Mouse (Mus musculus): ENCODE measurements around the gene Slc9c1. TPM values are rescaled to one million over a fixed set of nuclear protein-coding genes. Genes with fewer than 3 reads are reported as not detected.

Slc9c1 gene
- polyA plus RNA-seq, 1 experiment from 2014 or later = not detected

GRCm38 (mm10) chr16:45582512-45582911, 47.4 kb downstream of the Slc9c1 start:
- no peak for ATAC-seq (ENCODE audit: low FRiP score)
- no peak overlapping the region for H3K9ac ChIP-seq (replicated peaks)
- H3K36me3 ChIP-seq = no peaks in the 10 kb centered on the region
- no peak overlapping the region for H3K27ac ChIP-seq (replicated peaks)
- H3K4me2 ChIP-seq = no peak overlapping the region
- 36% methylated on average over 2 of the region's 2 CpGs for WGBS
- no peaks in the 10 kb centered on the region for H3K9me3 ChIP-seq (replicated peaks)
- H3K4me3 ChIP-seq (replicated peaks) = no peak overlapping the region
- H3K4me1 ChIP-seq = no peaks in the 10 kb centered on the region
- H3K27me3 ChIP-seq (replicated peaks) = no peaks in the 10 kb centered on the region

- Histone ChIP-seq H3K27me3 (replicated peaks) (no peaks in the 10 kb centered on the region), H3K27ac (replicated peaks) (no peak overlapping the region), H3K4me3 (replicated peaks) (no peak overlapping the region), H3K4me2 (no peak overlapping the region), H3K9me3 (replicated peaks) (no peaks in the 10 kb centered on the region), H3K9ac (replicated peaks) (no peak overlapping the region), H3K4me1 (no peaks in the 10 kb centered on the region), H3K36me3 (no peaks in the 10 kb centered on the region)
- no peak; the same call in 1 of the 2 replicates for ATAC-seq (ENCODE audit: low FRiP score)
- 37% methylated on average over 1 of the region's 1 CpGs for WGBS
Observed at GRCm38 (mm10) chr16:45593656-45594055, 58.5 kb downstream of the Slc9c1 start.

GRCm38 (mm10) chr16:45595494-45595893, 60.4 kb downstream of the Slc9c1 start:
- Histone ChIP-seq H3K27ac (replicated peaks) (no peak overlapping the region), H3K9ac (replicated peaks) (no peak overlapping the region), H3K36me3 (no peaks in the 10 kb centered on the region), H3K4me3 (replicated peaks) (no peak overlapping the region), H3K4me1 (no peaks in the 10 kb centered on the region), H3K4me2 (no peak overlapping the region), H3K9me3 (replicated peaks) (no peaks in the 10 kb centered on the region), H3K27me3 (replicated peaks) (no peaks in the 10 kb centered on the region)
- no peak for ATAC-seq (ENCODE audit: low FRiP score)

- Histone ChIP-seq H3K4me3 (replicated peaks) (no peak overlapping the region), H3K9me3 (replicated peaks) (no peaks in the 10 kb centered on the region), H3K4me2 (no peak overlapping the region), H3K36me3 (no peaks in the 10 kb centered on the region), H3K4me1 (no peaks in the 10 kb centered on the region), H3K9ac (replicated peaks) (no peak overlapping the region), H3K27me3 (replicated peaks) (no peaks in the 10 kb centered on the region), H3K27ac (replicated peaks) (no peak overlapping the region)
- peak; percentile 73; the same call in 1 of the 2 replicates for ATAC-seq (ENCODE audit: low FRiP score)
- 55% methylated on average over 4 of the region's 4 CpGs for WGBS
Observed at GRCm38 (mm10) chr16:45608481-45608954, 73.4 kb downstream of the Slc9c1 start.

GRCm38 (mm10) chr16:45609300-45609699, 74.2 kb downstream of the Slc9c1 start:
- Histone ChIP-seq H3K27me3 (replicated peaks) (no peaks in the 10 kb centered on the region), H3K36me3 (no peaks in the 10 kb centered on the region), H3K9me3 (replicated peaks) (no peaks in the 10 kb centered on the region), H3K4me1 (no peaks in the 10 kb centered on the region), H3K9ac (replicated peaks) (no peak overlapping the region), H3K27ac (replicated peaks) (no peak overlapping the region), H3K4me3 (replicated peaks) (no peak overlapping the region), H3K4me2 (no peak overlapping the region)
- ATAC-seq (ENCODE audit: low FRiP score) = no peak
- WGBS = 75% methylated on average over 3 of the region's 3 CpGs

GRCm38 (mm10) chr16:45610267-45610666, 75.2 kb downstream of the Slc9c1 start, which contains the start of gene Gcsam:
TSS of gene Gcsam (plus strand) at chr16:45610380.
- H3K27me3 ChIP-seq (replicated peaks) = no peaks in the 10 kb centered on the region
- no peaks in the 10 kb centered on the region for H3K4me1 ChIP-seq
- no peaks in the 10 kb centered on the region for H3K36me3 ChIP-seq
- 79% methylated on average over 4 of the region's 4 CpGs for WGBS
- no peak within 1 kb of the TSS for H3K27ac ChIP-seq (replicated peaks)
- H3K9ac ChIP-seq (replicated peaks) = no peak within 1 kb of the TSS
- ATAC-seq (ENCODE audit: low FRiP score) = no peak
- H3K4me3 ChIP-seq (replicated peaks) = no peak within 1 kb of the TSS
- H3K9me3 ChIP-seq (replicated peaks) = no peaks in the 10 kb centered on the region
- H3K4me2 ChIP-seq = no peak within 1 kb of the TSS

GRCm38 (mm10) chr16:45613247-45613646, 78.1 kb downstream of the Slc9c1 start:
- Histone ChIP-seq H3K4me2 (no peak overlapping the region), H3K27me3 (replicated peaks) (no peaks in the 10 kb centered on the region), H3K9me3 (replicated peaks) (no peaks in the 10 kb centered on the region), H3K4me1 (no peaks in the 10 kb centered on the region), H3K36me3 (no peaks in the 10 kb centered on the region), H3K4me3 (replicated peaks) (no peak overlapping the region), H3K27ac (replicated peaks) (no peak overlapping the region), H3K9ac (replicated peaks) (no peak overlapping the region)
- 83% methylated on average over 2 of the region's 2 CpGs for WGBS
- no peak for ATAC-seq (ENCODE audit: low FRiP score)

- no peak overlapping the region for H3K4me3 ChIP-seq (replicated peaks)
- no peaks in the 10 kb centered on the region for H3K27me3 ChIP-seq (replicated peaks)
- WGBS = 86% methylated on average over 1 of the region's 1 CpGs
- no peak overlapping the region for H3K27ac ChIP-seq (replicated peaks)
- H3K9ac ChIP-seq (replicated peaks) = no peak overlapping the region
- no peaks in the 10 kb centered on the region for H3K9me3 ChIP-seq (replicated peaks)
- H3K36me3 ChIP-seq = no peaks in the 10 kb centered on the region
- no peak overlapping the region for H3K4me2 ChIP-seq
- no peaks in the 10 kb centered on the region for H3K4me1 ChIP-seq
- no peak for ATAC-seq (ENCODE audit: low FRiP score)
Observed at GRCm38 (mm10) chr16:45615944-45616343, 80.8 kb downstream of the Slc9c1 start.

- no peak overlapping the region for H3K4me2 ChIP-seq
- no peak overlapping the region for H3K9ac ChIP-seq (replicated peaks)
- no peaks in the 10 kb centered on the region for H3K27me3 ChIP-seq (replicated peaks)
- no peak for ATAC-seq (ENCODE audit: low FRiP score)
- H3K27ac ChIP-seq (replicated peaks) = no peak overlapping the region
- WGBS = 76% methylated on average over 8 of the region's 8 CpGs
- H3K4me3 ChIP-seq (replicated peaks) = no peak overlapping the region
- H3K9me3 ChIP-seq (replicated peaks) = no peaks in the 10 kb centered on the region
- no peaks in the 10 kb centered on the region for H3K4me1 ChIP-seq
- no peaks in the 10 kb centered on the region for H3K36me3 ChIP-seq
Observed at GRCm38 (mm10) chr16:45619751-45620375, 84.8 kb downstream of the Slc9c1 start.

- Histone ChIP-seq H3K4me2 (no peak overlapping the region), H3K4me3 (replicated peaks) (no peak overlapping the region), H3K9me3 (replicated peaks) (no peaks in the 10 kb centered on the region), H3K9ac (replicated peaks) (no peak overlapping the region), H3K36me3 (no peaks in the 10 kb centered on the region), H3K27ac (replicated peaks) (no peak overlapping the region), H3K27me3 (replicated peaks) (no peaks in the 10 kb centered on the region), H3K4me1 (no peaks in the 10 kb centered on the region)
- WGBS = 89% methylated on average over 4 of the region's 4 CpGs
- ATAC-seq (ENCODE audit: low FRiP score) = no peak
Observed at GRCm38 (mm10) chr16:45623230-45623629, 88.1 kb downstream of the Slc9c1 start.

- Histone ChIP-seq H3K27ac (replicated peaks) (no peak overlapping the region), H3K27me3 (replicated peaks) (no peaks in the 10 kb centered on the region), H3K9ac (replicated peaks) (no peak overlapping the region), H3K9me3 (replicated peaks) (no peaks in the 10 kb centered on the region), H3K36me3 (no peaks in the 10 kb centered on the region), H3K4me2 (no peak overlapping the region), H3K4me1 (no peaks in the 10 kb centered on the region), H3K4me3 (replicated peaks) (no peak overlapping the region)
- WGBS = 88% methylated on average over 2 of the region's 2 CpGs
- no peak for ATAC-seq (ENCODE audit: low FRiP score)
Observed at GRCm38 (mm10) chr16:45624791-45625190, 89.7 kb downstream of the Slc9c1 start.

- 85% methylated on average over 2 of the region's 2 CpGs for WGBS
- no peak overlapping the region for H3K9ac ChIP-seq (replicated peaks)
- H3K27ac ChIP-seq (replicated peaks) = no peak overlapping the region
- no peak overlapping the region for H3K4me3 ChIP-seq (replicated peaks)
- H3K9me3 ChIP-seq (replicated peaks) = no peaks in the 10 kb centered on the region
- no peaks in the 10 kb centered on the region for H3K36me3 ChIP-seq
- H3K4me2 ChIP-seq = no peak overlapping the region
- no peak for ATAC-seq (ENCODE audit: low FRiP score)
- no peaks in the 10 kb centered on the region for H3K4me1 ChIP-seq
- no peaks in the 10 kb centered on the region for H3K27me3 ChIP-seq (replicated peaks)
Observed at GRCm38 (mm10) chr16:45625342-45625741, 90.2 kb downstream of the Slc9c1 start.

Measured in neural tube, embryonic 15.5 days (tissue).